Mouse (Mus musculus) megakaryocyte, embryonic 14.5 days (primary cell): ENCODE results near the gene Cnot1.

Source experiments
- FLI1 ChIP-seq: IDR thresholded peaks from 2 replicates; pipeline ENCODE4 v1.6.1; 2012; ENCODE audit warnings: low read length, inconsistent platforms, mixed read lengths
- GATA1 ChIP-seq: IDR thresholded peaks from 3 replicates; pipeline ENCODE4 v1.6.1; 2012; ENCODE audit warnings: mixed read lengths, low read length, inconsistent platforms, borderline replicate concordance

DNA sequence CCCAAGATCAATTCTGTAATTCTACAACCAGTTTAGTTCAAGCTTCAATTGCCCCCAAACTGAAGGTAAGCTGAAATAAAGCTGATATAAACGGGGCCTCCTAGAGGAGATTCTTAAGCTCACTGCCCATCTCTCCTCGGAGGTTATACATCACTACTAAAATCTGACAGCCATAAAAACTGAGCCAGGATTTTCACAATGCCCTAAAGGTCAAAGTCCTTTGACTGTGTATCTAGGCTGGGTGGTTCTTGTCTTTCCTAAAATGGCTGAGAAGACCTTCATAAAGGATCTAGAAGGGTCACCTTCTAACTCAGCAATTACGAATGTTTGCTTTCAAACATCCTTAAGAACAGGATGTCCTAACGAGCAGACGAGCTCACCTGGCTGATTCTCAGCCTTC lies 1.9 kb upstream of the Cnot1 start:
- TF ChIP-seq GATA1 (no peak), FLI1 (no peak)
